Mouse (Mus musculus) stomach, adult 2 months (tissue): ENCODE results near the gene Pde4a. TPM values are rescaled to one million over a fixed set of nuclear protein-coding genes. Genes with fewer than 3 reads are reported as not detected.

Experiments
- polyA plus RNA-seq: library from polyadenylated mRNA; depleted of rRNA; stranded (reverse); fragments of >200 nt; gene quantifications from 2 replicates; pipeline ENCODE4 v1.2.3, GENCODE M21; 2012; rRNA removed

Pde4a gene
- 4.6 and 5.4 TPM in 2 replicates for polyA plus RNA-seq

DNA sequence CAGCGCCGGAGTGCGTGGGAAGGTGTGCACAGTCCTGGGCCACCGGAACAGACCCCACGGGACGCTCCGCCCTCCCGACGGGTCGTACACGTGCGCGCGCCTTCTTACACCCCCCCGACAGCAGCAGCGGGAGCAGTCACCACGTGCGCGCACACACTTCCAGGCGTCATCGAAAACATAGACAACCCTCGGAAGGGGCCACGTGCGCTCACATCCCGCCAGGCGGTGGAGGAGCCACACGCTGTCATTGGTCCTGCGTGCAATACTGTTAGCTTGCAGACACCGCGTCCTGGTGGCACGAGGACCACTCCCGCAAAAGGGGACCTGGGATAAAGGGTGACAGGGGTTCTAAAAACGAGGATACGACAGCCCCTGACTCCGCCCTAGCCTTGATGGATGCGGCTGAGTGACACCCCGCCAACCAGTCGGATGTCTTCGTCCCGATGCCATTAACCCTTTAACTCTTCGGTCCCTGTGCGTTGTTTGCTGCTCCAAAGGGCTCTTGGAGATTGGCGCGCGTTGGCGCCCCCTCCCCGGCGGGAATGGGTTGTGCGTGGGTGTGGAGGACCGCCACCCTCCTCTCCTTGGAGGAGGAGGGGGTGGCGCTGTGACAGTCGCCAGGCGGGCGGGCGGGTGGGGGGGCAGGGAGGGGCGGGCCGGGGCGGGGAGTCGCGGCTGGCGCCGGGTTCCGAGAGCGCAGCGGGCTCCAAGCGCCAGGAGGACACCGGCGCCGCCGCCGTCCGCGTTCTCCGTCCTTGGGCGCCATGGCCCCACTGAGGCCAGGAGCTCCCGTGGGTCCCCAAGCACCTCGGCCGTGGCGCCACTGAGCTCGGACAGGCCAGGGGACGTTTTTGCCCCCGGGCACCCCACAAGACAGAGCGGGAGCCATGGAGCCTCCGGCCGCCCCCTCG is at the start of gene Pde4a:
Gene Pde4a, plus strand, starts transcription at position 674 of the 911 bp plus-strand sequence.

DNA sequence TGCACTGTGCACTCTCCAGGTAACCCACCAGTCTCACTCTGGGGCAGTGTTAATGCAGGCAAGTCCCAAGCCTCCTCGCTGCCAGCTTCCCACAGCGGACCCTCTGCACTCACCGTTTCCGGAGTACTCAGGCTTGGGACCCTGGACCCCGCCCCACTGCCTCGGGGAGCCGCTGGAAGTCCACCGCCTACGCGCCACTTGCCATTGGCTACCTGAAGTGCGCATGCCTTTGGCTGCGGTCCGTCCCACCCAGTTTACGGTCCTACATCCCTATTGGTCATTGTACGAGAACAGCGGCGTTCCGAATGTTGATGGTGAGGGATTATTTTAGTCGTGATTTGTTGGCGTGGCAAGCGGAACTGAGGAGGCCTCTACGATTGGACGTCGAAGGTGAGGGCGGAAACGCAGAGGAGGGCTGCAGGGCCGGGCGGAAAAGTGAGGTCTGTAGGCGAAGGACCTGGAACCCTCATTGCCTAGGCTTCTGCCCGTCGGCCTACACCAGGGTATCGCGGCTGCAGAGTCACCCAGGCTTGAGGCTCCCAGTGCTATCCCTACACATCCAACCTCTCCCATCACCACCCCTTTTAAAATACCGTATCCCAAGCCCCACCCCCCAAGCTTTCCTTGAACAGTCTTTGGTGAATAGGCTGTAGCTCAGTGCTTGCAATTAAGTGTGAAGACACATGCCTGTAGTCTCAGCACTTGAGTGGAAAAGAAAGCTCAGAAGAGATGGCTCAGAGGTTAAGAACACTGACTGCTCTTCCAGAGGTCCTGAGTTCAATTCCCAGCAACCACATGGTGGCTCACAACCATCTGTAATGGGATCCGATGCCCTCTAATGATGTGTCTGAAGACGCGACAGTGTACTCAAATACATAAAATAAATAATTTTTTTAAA is 34.2 kb upstream of the Pde4a start, which contains the start of gene Tyk2:
Gene Tyk2, minus strand, starts transcription at position 185 of the 898 bp plus-strand sequence.

DNA sequence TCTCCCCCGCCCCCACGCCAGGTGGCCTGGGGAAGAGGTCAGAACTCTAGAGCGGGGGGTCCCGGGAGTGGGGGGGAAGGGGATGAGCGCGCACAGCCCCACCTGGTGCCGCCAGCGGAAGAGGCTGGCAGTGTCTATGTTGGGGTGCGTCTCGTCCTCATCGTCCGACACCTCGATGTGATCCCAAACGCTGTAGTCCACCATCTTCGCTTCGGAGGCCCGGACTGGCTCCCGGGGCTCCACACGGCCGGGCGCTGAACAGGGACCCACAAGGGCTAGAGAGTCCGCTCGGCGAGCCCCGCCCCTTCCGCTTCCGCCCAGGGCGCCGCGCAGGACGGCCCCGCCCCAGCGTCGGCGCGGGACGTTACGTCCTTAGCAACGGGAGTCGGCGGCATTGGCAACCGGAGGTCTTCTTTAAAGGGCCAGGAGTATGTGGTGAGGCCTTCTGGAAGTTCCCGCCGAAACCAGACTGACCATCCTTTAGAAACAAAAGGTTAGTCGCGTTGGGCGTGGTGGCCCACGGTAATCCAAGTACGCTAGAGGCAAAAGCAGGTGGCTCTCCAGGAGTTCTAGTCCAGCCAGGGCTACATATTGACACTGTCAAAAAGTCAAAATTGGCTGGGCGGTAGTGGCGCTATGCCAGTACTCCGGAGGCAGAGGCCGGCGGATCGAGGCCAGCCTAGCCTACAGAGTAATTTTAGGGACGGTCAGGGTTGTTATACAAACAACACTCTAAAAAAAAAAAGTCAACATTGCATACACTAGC is 15.7 kb upstream of the Pde4a start, which contains the start of gene Cdc37:
Gene Cdc37, minus strand, starts transcription at position 329 of the 766 bp plus-strand sequence.

DNA sequence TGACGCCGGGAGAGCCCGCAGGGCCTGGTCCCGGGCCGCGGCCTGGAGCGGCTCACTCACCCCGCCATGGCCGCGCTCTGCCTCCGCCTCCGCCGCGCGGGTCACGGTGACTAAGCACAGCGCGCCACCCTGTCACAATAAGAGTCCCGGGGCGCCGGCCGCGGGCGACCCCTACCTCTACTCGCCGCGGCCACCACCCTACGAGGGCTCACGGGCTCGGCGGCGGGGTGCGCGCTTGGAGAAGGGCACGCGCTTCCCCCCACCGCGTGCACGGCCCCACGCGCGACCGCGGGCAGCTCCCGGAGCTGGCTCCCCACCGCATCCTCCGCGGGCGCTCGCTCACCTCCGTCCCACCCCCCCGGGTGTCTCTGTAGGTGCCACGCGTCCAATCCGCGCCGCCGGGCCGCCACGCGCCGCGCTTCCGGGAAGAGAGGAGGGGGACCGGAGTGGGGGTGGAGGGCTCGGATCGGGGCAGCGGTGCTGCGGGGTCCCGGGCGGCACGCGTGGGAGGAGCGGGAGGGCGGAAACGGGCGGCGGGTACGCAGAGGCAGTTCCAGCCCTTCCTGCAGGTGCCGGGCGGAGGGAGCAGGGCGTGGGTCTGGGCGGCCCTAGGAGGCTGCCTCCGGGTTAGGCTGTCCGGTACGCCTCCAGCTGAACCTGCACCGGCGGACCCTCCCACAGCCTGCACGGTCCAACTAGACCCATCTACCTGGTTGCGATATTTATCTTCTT is 73.4 kb downstream of the Pde4a start, which contains the start of gene Keap1:
Gene Keap1, minus strand, starts transcription at position 629 of the 732 bp plus-strand sequence.

DNA sequence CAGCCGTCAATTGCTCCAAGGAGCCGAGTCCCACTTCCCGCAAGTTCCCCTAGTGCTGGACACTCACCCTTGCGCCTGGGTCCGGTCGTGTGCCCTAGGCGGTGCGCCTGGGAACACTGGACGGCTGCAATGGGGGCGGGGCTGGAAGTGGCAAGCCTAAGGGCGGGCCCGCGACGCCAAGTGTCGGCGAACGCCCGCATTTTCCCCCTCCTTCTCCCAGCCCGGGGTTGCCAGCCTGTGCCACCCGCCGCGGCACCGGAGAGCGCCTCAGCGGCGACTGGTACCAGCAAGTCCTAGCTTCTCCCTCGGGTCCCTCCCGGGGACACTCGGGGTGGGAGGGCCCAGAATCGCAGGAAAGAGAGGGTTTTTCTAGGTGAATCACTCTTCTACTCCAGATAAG is 82.8 kb downstream of the Pde4a start, which contains the start of gene S1pr5:
Gene S1pr5, minus strand, starts transcription at position 118 of the 400 bp plus-strand sequence.

Other genes starting within 250 kb of the Pde4a start
- gene Dnmt1, start 205.8 kb upstream of the Pde4a start, polyA plus RNA-seq, result 11.1 and 12.4 TPM in 2 replicates
- 3.9 and 4.3 TPM in 2 replicates for gene S1pr2, start 188.9 kb upstream of the Pde4a start, polyA plus RNA-seq
- 76.8 and 86.2 TPM in 2 replicates for gene Mrpl4, start 163.0 kb upstream of the Pde4a start, polyA plus RNA-seq
- 3.9 and 4.4 TPM in 2 replicates for gene Icam1, start 149.7 kb upstream of the Pde4a start, polyA plus RNA-seq
- gene Icam4, start 136.3 kb upstream of the Pde4a start, polyA plus RNA-seq, result 0.21 and 0.30 TPM in 2 replicates
- gene Icam5, start 133.6 kb upstream of the Pde4a start, polyA plus RNA-seq, result 0.21 and 0.48 TPM in 2 replicates
- gene Zglp1, start 98.6 kb upstream of the Pde4a start, polyA plus RNA-seq, result 0.12 and 1.0 TPM in 2 replicates
- gene Gm49373, start 92.6 kb upstream of the Pde4a start, polyA plus RNA-seq, result 0.09 TPM in 1 of 2 replicates, not detected in the other
- gene Fdx1l, start 92.1 kb upstream of the Pde4a start, polyA plus RNA-seq, result 22.8 and 51.6 TPM in 2 replicates
- 6.2 and 11.8 TPM in 2 replicates for gene Gm38431, start 73.7 kb upstream of the Pde4a start, polyA plus RNA-seq
- gene Raver1, start 73.7 kb upstream of the Pde4a start, polyA plus RNA-seq, result 31.9 and 36.1 TPM in 2 replicates
- gene Tyk2, start 34.5 kb upstream of the Pde4a start, polyA plus RNA-seq, result 12.0 and 13.6 TPM in 2 replicates
- 19.9 and 23.4 TPM in 2 replicates for gene Cdc37, start 15.7 kb upstream of the Pde4a start, polyA plus RNA-seq
- gene Keap1, start 73.6 kb downstream of the Pde4a start, polyA plus RNA-seq, result 42.1 and 51.8 TPM in 2 replicates
- 9.1 and 21.3 TPM in 2 replicates for gene S1pr5, start 82.7 kb downstream of the Pde4a start, polyA plus RNA-seq
- gene Atg4d, start 99.6 kb downstream of the Pde4a start, polyA plus RNA-seq, result 33.3 and 62.7 TPM in 2 replicates
- 7.5 and 7.9 TPM in 2 replicates for gene Kri1, start 122.3 kb downstream of the Pde4a start, polyA plus RNA-seq
- gene Cdkn2d, start 125.7 kb downstream of the Pde4a start, polyA plus RNA-seq, result 12.6 and 18.9 TPM in 2 replicates
- gene Ap1m2, start 146.6 kb downstream of the Pde4a start, polyA plus RNA-seq, result 30.6 and 32.9 TPM in 2 replicates
- 33.9 and 44.4 TPM in 2 replicates for gene Slc44a2, start 155.0 kb downstream of the Pde4a start, polyA plus RNA-seq
- gene Ilf3, start 202.2 kb downstream of the Pde4a start, polyA plus RNA-seq, result 12.5 and 13.0 TPM in 2 replicates
- gene Qtrt1, start 246.1 kb downstream of the Pde4a start, polyA plus RNA-seq, result 20.1 and 21.8 TPM in 2 replicates